In the genomic region with DNA sequence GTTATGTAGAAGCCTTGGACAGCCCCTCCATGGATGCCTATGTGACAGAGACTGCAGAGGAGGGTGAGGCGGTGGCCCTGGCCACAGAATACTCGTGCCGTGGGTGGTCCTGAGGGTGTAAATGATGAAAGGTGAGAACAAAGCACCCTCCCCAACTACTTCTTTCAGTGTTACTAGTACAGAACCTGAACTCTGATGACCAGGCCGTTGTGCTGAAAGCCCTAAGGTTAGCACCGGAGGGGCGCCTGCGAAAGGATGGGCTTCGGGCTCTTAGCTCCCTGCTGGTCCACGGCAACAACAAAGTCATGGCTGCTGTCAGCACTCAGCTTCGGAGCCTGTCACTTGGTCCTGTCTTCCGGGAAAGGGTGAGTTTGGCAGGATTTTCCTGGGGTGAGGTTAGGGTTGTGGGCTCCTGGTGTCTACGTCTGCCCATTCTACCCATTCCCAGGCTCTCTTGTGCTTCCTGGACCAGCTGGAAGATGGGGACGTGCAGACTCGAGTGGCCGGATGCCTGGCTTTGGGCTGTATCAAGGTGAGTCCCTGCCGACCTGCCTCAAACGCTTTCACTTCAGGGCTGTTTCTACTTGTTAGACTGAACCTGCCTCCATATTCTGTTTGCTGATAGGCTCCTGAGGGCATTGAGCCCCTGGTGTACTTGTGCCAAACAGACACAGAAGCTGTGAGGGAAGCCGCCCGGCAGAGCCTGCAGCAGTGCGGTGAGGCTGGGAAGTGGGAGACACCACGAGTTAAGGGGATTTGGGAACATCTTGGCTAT, we compare ENCODE assay signal across 17 mouse cellular contexts. TPM values are rescaled to one million over a fixed set of nuclear protein-coding genes. Genes with fewer than 3 reads are reported as not detected.
DNase-seq lines count a peak whose midpoint lies in the region; ATAC-seq and TF ChIP-seq lines count a peak whose summit lies in the region.
"Had no signal": no experiment of that assay in that cellular context is flagged by ENCODE, and none has a peak within 500 bp of the region (broad histone marks: within the 10 kb centered on the region; RNA-seq: fewer than 3 reads in every experiment).

No protein-coding gene starts in this region.

- 0 out of 2 replicates have a peak overlapping the region, but pooled peaks have one; percentile 28 for H3K9ac ChIP-seq in forebrain, embryonic 13.5 days
- H3K9ac ChIP-seq in forebrain, embryonic 16.5 days (replicated peaks; ENCODE audit: low read depth, low read length) = no peak overlapping the region
- H3K9ac ChIP-seq in intestine, embryonic 15.5 days = no peak overlapping the region
- no peak overlapping the region for H3K9ac ChIP-seq in intestine, postnatal 0 days (ENCODE audit: low read depth, low read length)
- peak overlapping the region; percentile 26; the same call in 1 of the 2 replicates for H3K9ac ChIP-seq in neural tube, embryonic 13.5 days
- H3K9ac ChIP-seq: heart, embryonic 13.5 days; liver, embryonic 14.5 days had no signal

- WGBS in forebrain, embryonic 13.5 days = 89% methylated on average over 21 of the region's 21 CpGs
- WGBS in forebrain, embryonic 16.5 days = 88% methylated on average over 21 of the region's 21 CpGs
- WGBS in intestine, embryonic 15.5 days = 90% methylated on average over 21 of the region's 21 CpGs
- WGBS in intestine, postnatal 0 days = 92% methylated on average over 21 of the region's 21 CpGs
- 89% methylated on average over 21 of the region's 21 CpGs for WGBS in neural tube, embryonic 13.5 days
- 78% methylated on average over 21 of the region's 21 CpGs for WGBS in olfactory bulb, adult 2 months

- no peak overlapping the region for H3K4me3 ChIP-seq in forebrain, embryonic 13.5 days
- H3K4me3 ChIP-seq in forebrain, embryonic 16.5 days (replicated peaks; ENCODE audit: low read length) = no peak overlapping the region
- no peak overlapping the region for H3K4me3 ChIP-seq in intestine, embryonic 15.5 days (replicated peaks)
- H3K4me3 ChIP-seq in intestine, postnatal 0 days (ENCODE audit: low read depth, low read length) = no peak overlapping the region
- H3K4me3 ChIP-seq in neural tube, embryonic 13.5 days = no peak overlapping the region; the same call in 1 of the 2 replicates
- no peak overlapping the region for H3K4me3 ChIP-seq in olfactory bulb, adult 2 months (ENCODE audit: insufficient read depth, low read depth, low read length)
- H3K4me3 ChIP-seq: heart, embryonic 13.5 days had no signal

- no peaks in the 10 kb centered on the region for H3K9me3 ChIP-seq in forebrain, embryonic 13.5 days (replicated peaks)
- no peaks in the 10 kb centered on the region for H3K9me3 ChIP-seq in forebrain, embryonic 16.5 days (ENCODE audit: control insufficient read depth, low read length)
- no peaks in the 10 kb centered on the region for H3K9me3 ChIP-seq in intestine, embryonic 15.5 days
- H3K9me3 ChIP-seq in intestine, postnatal 0 days (ENCODE audit: control insufficient read depth) = no peaks in the 10 kb centered on the region
- H3K9me3 ChIP-seq in neural tube, embryonic 13.5 days = no peaks in the 10 kb centered on the region
- H3K9me3 ChIP-seq: heart, embryonic 13.5 days had no signal

- 0 out of 2 replicates have a peak, but pooled peaks have one; percentile 25 for TF ChIP-seq POLR2A in olfactory bulb, adult 2 months (IDR thresholded peaks at IDR 0.05; ENCODE audit: insufficient read depth, low read depth, low read length)

- no peak for ATAC-seq in forebrain, embryonic 13.5 days
- ATAC-seq in forebrain, embryonic 16.5 days = no peak
- ATAC-seq in intestine, embryonic 15.5 days = no peak
- ATAC-seq in intestine, postnatal 0 days = no peak
- no peak for ATAC-seq in neural tube, embryonic 13.5 days (ENCODE audit: low read depth)
- ATAC-seq: lung, postnatal 0 days had no signal

- H3K36me3 ChIP-seq in forebrain, embryonic 13.5 days (ENCODE audit: poor library complexity, severe bottlenecking) = peaks cover 61% of the 10 kb centered on the region
- peaks cover 31% of the 10 kb centered on the region for H3K36me3 ChIP-seq in forebrain, embryonic 16.5 days (ENCODE audit: control insufficient read depth, insufficient read depth)
- peaks cover 42% of the 10 kb centered on the region for H3K36me3 ChIP-seq in intestine, embryonic 15.5 days
- H3K36me3 ChIP-seq in intestine, postnatal 0 days (ENCODE audit: control insufficient read depth, insufficient read depth) = peaks cover 54% of the 10 kb centered on the region
- H3K36me3 ChIP-seq in neural tube, embryonic 13.5 days = peaks cover 70% of the 10 kb centered on the region

- no peak overlapping the region for H3K4me2 ChIP-seq in forebrain, embryonic 13.5 days
- H3K4me2 ChIP-seq in forebrain, embryonic 16.5 days (ENCODE audit: low read length) = no peak overlapping the region
- no peak overlapping the region for H3K4me2 ChIP-seq in intestine, embryonic 15.5 days (replicated peaks)
- H3K4me2 ChIP-seq in intestine, postnatal 0 days (replicated peaks; ENCODE audit: low read depth) = no peak overlapping the region
- H3K4me2 ChIP-seq in neural tube, embryonic 13.5 days = no peak overlapping the region
- H3K4me2 ChIP-seq: heart, embryonic 13.5 days had no signal

- H3K27ac ChIP-seq in forebrain, embryonic 13.5 days = peak overlapping the region; percentile 82
- no peak overlapping the region; the same call in 1 of the 2 replicates for H3K27ac ChIP-seq in forebrain, embryonic 16.5 days (ENCODE audit: low read length)
- H3K27ac ChIP-seq in intestine, embryonic 15.5 days = 0 out of 2 replicates have a peak overlapping the region, but pooled peaks have one; percentile 1
- H3K27ac ChIP-seq in intestine, postnatal 0 days (ENCODE audit: low read depth, low read length) = no peak overlapping the region
- H3K27ac ChIP-seq in neural tube, embryonic 13.5 days (replicated peaks) = peak overlapping the region; percentile 73
- H3K27ac ChIP-seq in olfactory bulb, adult 2 months (ENCODE audit: insufficient read depth, low read depth, low read length) = no peak overlapping the region
- H3K27ac ChIP-seq: liver, embryonic 14.5 days had no signal

- no peak for TF ChIP-seq CTCF in intestine, postnatal 0 days (IDR thresholded peaks at IDR 0.05; ENCODE audit: low read depth)
- no peak for TF ChIP-seq CTCF in olfactory bulb, adult 2 months (IDR thresholded peaks at IDR 0.05; ENCODE audit: insufficient read depth, low read depth, low read length)

- DNase-seq in neural tube, embryonic 10.5 days (ENCODE audit: extremely low spot score, low spot score) = no peak
- DNase-seq in gastrocnemius, postnatal 10 days = no peak
- DNase-seq: adrenal gland, postnatal 36 days; cerebellum, adult 9-11 months; layer of hippocampus, adult 9-11 months; left cerebral cortex, postnatal 4 days; spleen, adult 18-20 months had no signal

- no peaks in the 10 kb centered on the region for H3K27me3 ChIP-seq in forebrain, embryonic 13.5 days
- H3K27me3 ChIP-seq in forebrain, embryonic 16.5 days (replicated peaks; ENCODE audit: control insufficient read depth, insufficient read depth, low read length) = no peaks in the 10 kb centered on the region
- H3K27me3 ChIP-seq in intestine, embryonic 15.5 days (replicated peaks) = no peaks in the 10 kb centered on the region
- no peaks in the 10 kb centered on the region for H3K27me3 ChIP-seq in intestine, postnatal 0 days (replicated peaks; ENCODE audit: control insufficient read depth, insufficient read depth, low read length)
- H3K27me3 ChIP-seq in neural tube, embryonic 13.5 days = no peaks in the 10 kb centered on the region
- H3K27me3 ChIP-seq: heart, embryonic 13.5 days had no signal

- peaks cover 34% of the 10 kb centered on the region for H3K4me1 ChIP-seq in forebrain, embryonic 13.5 days
- H3K4me1 ChIP-seq in forebrain, embryonic 16.5 days (replicated peaks; ENCODE audit: control insufficient read depth, insufficient read depth, low read length) = peaks cover 22% of the 10 kb centered on the region
- H3K4me1 ChIP-seq in intestine, embryonic 15.5 days (replicated peaks) = peaks cover 22% of the 10 kb centered on the region
- H3K4me1 ChIP-seq in intestine, postnatal 0 days (replicated peaks; ENCODE audit: control insufficient read depth, insufficient read depth, low read length) = no peaks in the 10 kb centered on the region
- peaks cover 46% of the 10 kb centered on the region for H3K4me1 ChIP-seq in neural tube, embryonic 13.5 days (replicated peaks)
- peaks cover 43% of the 10 kb centered on the region for H3K4me1 ChIP-seq in olfactory bulb, adult 2 months (ENCODE audit: control insufficient read depth, insufficient read depth, low read length)

RNA-seq across cellular contexts. Expression of gene Ctcf, which starts 15.2 kb away (rescaled TPM):
- 165 and 173 TPM in 2 replicates for polyA plus RNA-seq in forebrain, embryonic 13.5 days (2015; fragmentation: Nextera tagmentation; extraction: Ambion mirVana)
- polyA plus RNA-seq in forebrain, embryonic 16.5 days (2015; fragmentation: Nextera tagmentation; extraction: Ambion mirVana) = 137 and 143 TPM in 2 replicates
- 96.4 and 106 TPM in 2 replicates for polyA plus RNA-seq in intestine, embryonic 15.5 days (2015; fragmentation: Nextera tagmentation; extraction: Ambion mirVana)
- polyA plus RNA-seq in intestine, postnatal 0 days (2015; fragmentation: Nextera tagmentation; extraction: Ambion mirVana) = 42.2 and 44.7 TPM in 2 replicates
- polyA plus RNA-seq in neural tube, embryonic 13.5 days (2015; fragmentation: Nextera tagmentation; extraction: Ambion mirVana) = 105 and 118 TPM in 2 replicates
- polyA plus RNA-seq in olfactory bulb, adult 2 months (2012; ENCODE audit: insufficient read depth, insufficient read length, low replicate concordance, missing spikeins) = 898 TPM in 1 of 2 replicates, not detected in the other
- 10 to 100 TPM; 43.7 to 46.7 TPM for total RNA-seq in gastrocnemius, postnatal 10 days (2021)

RNA-seq across cellular contexts. Expression of gene Agrp, which starts 16.1 kb away (rescaled TPM):
- 0.62 and 0.88 TPM in 2 replicates for polyA plus RNA-seq in forebrain, embryonic 13.5 days (2015; fragmentation: Nextera tagmentation; extraction: Ambion mirVana)
- 0.67 and 0.91 TPM in 2 replicates for polyA plus RNA-seq in forebrain, embryonic 16.5 days (2015; fragmentation: Nextera tagmentation; extraction: Ambion mirVana)
- 0.57 and 0.88 TPM in 2 replicates for polyA plus RNA-seq in intestine, embryonic 15.5 days (2015; fragmentation: Nextera tagmentation; extraction: Ambion mirVana)
- 0.43 and 1.1 TPM in 2 replicates for polyA plus RNA-seq in intestine, postnatal 0 days (2015; fragmentation: Nextera tagmentation; extraction: Ambion mirVana)
- polyA plus RNA-seq in neural tube, embryonic 13.5 days (2015; fragmentation: Nextera tagmentation; extraction: Ambion mirVana) = 2.0 TPM in 2 replicates
- not detected in 2 replicates for polyA plus RNA-seq in olfactory bulb, adult 2 months (2012; ENCODE audit: insufficient read depth, insufficient read length, low replicate concordance, missing spikeins)
- total RNA-seq in gastrocnemius, postnatal 10 days (2021) = under 1 TPM; 0.84 to 0.85 TPM
- total RNA-seq: left cerebral cortex, postnatal 4 days; megakaryocyte, adult 5-6 weeks had no signal

RNA-seq across cellular contexts. Expression of gene Ripor1, which starts 16.1 kb away (rescaled TPM):
- 17.6 and 20.6 TPM in 2 replicates for polyA plus RNA-seq in forebrain, embryonic 13.5 days (2015; fragmentation: Nextera tagmentation; extraction: Ambion mirVana)
- polyA plus RNA-seq in forebrain, embryonic 16.5 days (2015; fragmentation: Nextera tagmentation; extraction: Ambion mirVana) = 31.6 and 33.4 TPM in 2 replicates
- 18.4 and 18.5 TPM in 2 replicates for polyA plus RNA-seq in intestine, embryonic 15.5 days (2015; fragmentation: Nextera tagmentation; extraction: Ambion mirVana)
- 10.2 and 10.3 TPM in 2 replicates for polyA plus RNA-seq in intestine, postnatal 0 days (2015; fragmentation: Nextera tagmentation; extraction: Ambion mirVana)
- 30.5 and 35.9 TPM in 2 replicates for polyA plus RNA-seq in neural tube, embryonic 13.5 days (2015; fragmentation: Nextera tagmentation; extraction: Ambion mirVana)
- not detected in 2 replicates for polyA plus RNA-seq in olfactory bulb, adult 2 months (2012; ENCODE audit: insufficient read depth, insufficient read length, low replicate concordance, missing spikeins)
- total RNA-seq in gastrocnemius, postnatal 10 days (2021) = 10 to 100 TPM; 20.7 to 26.9 TPM

RNA-seq across cellular contexts. Expression of gene Atp6v0d1, which starts 55.3 kb away (rescaled TPM):
- 136 and 152 TPM in 2 replicates for polyA plus RNA-seq in forebrain, embryonic 13.5 days (2015; fragmentation: Nextera tagmentation; extraction: Ambion mirVana)
- polyA plus RNA-seq in forebrain, embryonic 16.5 days (2015; fragmentation: Nextera tagmentation; extraction: Ambion mirVana) = 193 and 203 TPM in 2 replicates
- 78.2 and 89.4 TPM in 2 replicates for polyA plus RNA-seq in intestine, embryonic 15.5 days (2015; fragmentation: Nextera tagmentation; extraction: Ambion mirVana)
- polyA plus RNA-seq in intestine, postnatal 0 days (2015; fragmentation: Nextera tagmentation; extraction: Ambion mirVana) = 140 and 151 TPM in 2 replicates
- polyA plus RNA-seq in neural tube, embryonic 13.5 days (2015; fragmentation: Nextera tagmentation; extraction: Ambion mirVana) = 195 and 211 TPM in 2 replicates
- not detected in 2 replicates for polyA plus RNA-seq in olfactory bulb, adult 2 months (2012; ENCODE audit: insufficient read depth, insufficient read length, low replicate concordance, missing spikeins)
- total RNA-seq in gastrocnemius, postnatal 10 days (2021) = 10 to 100 TPM; 49.3 to 54.2 TPM

Comparison
In these comparisons a context has a peak if more than half of its experiments do, and no peak if none do; other contexts are left out.
1. H3K27ac ChIP-seq: peak in forebrain, embryonic 13.5 days (single experiment), intestine, embryonic 15.5 days (single experiment) and neural tube, embryonic 13.5 days (single experiment); none in forebrain, embryonic 16.5 days (single experiment), intestine, postnatal 0 days (single experiment) and olfactory bulb, adult 2 months (single experiment).
2. H3K9ac ChIP-seq: peak in forebrain, embryonic 13.5 days (single experiment) and neural tube, embryonic 13.5 days (single experiment); none in forebrain, embryonic 16.5 days (single experiment), intestine, embryonic 15.5 days (single experiment) and intestine, postnatal 0 days (single experiment).